Mouse (Mus musculus): ENCODE results near the gene Cped1.

DNA sequence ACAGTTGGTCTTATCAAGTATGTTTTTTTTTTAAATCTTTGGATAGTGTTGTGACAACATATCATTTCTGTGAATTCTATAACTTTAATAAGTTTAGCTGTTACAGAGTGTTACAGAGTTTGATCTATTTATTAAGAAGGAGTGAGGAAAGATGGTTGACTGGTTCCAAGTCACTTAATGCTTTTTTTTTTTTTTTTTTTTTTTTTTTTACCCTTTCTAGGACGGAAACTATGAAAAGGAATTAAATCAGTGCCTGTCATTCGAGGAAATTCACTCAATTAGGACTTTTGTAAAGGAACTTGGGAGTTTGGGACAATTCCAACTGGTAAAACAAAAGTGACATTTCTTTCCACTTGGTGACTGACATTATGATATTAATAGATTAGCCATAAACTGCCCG, 137.6 kb downstream of the Cped1 start:
- TF ChIP-seq CTCF (IDR thresholded peaks at IDR 0.05; ENCODE audit: low read depth) = no peak
- TF ChIP-seq EP300 (optimal IDR thresholded peaks at IDR 0.05) = no peak
